Comparison of ENCODE assay signal across 13 mouse cellular contexts in the genomic region with DNA sequence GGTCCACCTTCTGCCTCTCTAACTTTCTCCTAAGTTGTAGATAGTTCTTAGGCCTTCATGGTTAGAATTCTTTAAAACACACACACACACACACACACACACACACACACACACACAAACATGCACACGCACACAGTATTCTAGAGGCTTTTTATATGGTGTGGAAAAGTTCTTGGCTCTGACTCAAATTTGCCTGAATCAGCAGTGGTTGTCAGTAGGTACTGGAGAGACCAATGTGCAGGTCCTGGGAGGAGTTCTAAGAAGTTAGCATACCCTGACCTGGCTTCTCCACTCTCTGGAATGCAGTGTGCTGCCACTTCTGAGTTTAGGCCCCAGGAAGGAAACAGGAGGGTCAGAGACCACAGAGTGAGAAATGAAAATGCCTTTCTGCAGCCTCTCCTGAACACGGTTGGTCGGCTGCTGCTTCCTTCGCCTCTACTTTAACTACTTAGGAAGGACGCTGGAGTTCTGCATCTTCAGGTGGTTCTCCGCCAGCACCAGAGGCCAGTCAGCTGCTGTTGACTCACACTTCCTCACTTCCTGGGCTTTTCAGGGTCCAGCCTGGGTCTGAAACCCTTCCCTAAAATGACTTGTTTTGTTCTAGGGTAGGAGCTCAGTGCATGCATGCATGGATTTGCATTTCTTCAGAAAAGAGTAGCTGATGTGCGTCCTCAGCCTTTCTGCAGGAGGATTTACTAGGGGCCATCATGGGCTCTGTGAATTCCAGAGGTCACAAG. TPM values are rescaled to one million over a fixed set of nuclear protein-coding genes. Genes with fewer than 3 reads are reported as not detected.
DNase-seq lines count a peak whose midpoint lies in the region; ATAC-seq and TF ChIP-seq lines count a peak whose summit lies in the region.
"Had no signal": no experiment of that assay in that cellular context is flagged by ENCODE, and none has a peak within 500 bp of the region (broad histone marks: within the 10 kb centered on the region; RNA-seq: fewer than 3 reads in every experiment).

No protein-coding gene starts in this region.

- H3K79me2 ChIP-seq in CH12.LX (replicated peaks; ENCODE audit: control insufficient read depth, extremely low read depth, insufficient read depth, poor library complexity, severe bottlenecking) = no peaks in the 10 kb centered on the region

- no peak for TF ChIP-seq POLR2A in CH12.LX (IDR thresholded peaks at IDR 0.05; ENCODE audit: low read depth, low read length)

- H3K4me1 ChIP-seq in kidney, embryonic 15.5 days = peaks cover 18% of the 10 kb centered on the region
- H3K4me1 ChIP-seq in CH12.LX (ENCODE audit: control insufficient read depth in 1 of 2, insufficient read depth in 2 of 2) = peaks cover 0 to 27% of the 10 kb centered on the region in 2 experiments; a peak in 2 of 4 replicates
- no peaks in the 10 kb centered on the region for H3K4me1 ChIP-seq in liver, embryonic 15.5 days (replicated peaks)

- H3K9me3 ChIP-seq in kidney, embryonic 15.5 days (replicated peaks) = no peaks in the 10 kb centered on the region
- H3K9me3 ChIP-seq in CH12.LX (replicated peaks; ENCODE audit: low read length) = no peaks in the 10 kb centered on the region
- no peaks in the 10 kb centered on the region for H3K9me3 ChIP-seq in liver, embryonic 15.5 days (replicated peaks)

- H3K36me3 ChIP-seq in kidney, embryonic 15.5 days = no peaks in the 10 kb centered on the region
- peaks cover 0 to 9% of the 10 kb centered on the region in 2 experiments for H3K36me3 ChIP-seq in CH12.LX (replicated peaks in 1 of 2; ENCODE audit: control insufficient read depth in 1 of 2, insufficient read depth in 1 of 2, low read length in 1 of 2)
- no peaks in the 10 kb centered on the region for H3K36me3 ChIP-seq in liver, embryonic 15.5 days (replicated peaks)

- no peak overlapping the region for H3K4me3 ChIP-seq in kidney, embryonic 15.5 days (replicated peaks)
- H3K4me3 ChIP-seq in CH12.LX (replicated peaks in 1 of 3; ENCODE audit: low read depth in 2 of 3, low read length in 2 of 3, poor library complexity in 1 of 3) = peak overlapping the region in 2 of 3 experiments; percentile 37 to 57
- H3K4me3 ChIP-seq in liver, embryonic 15.5 days (replicated peaks) = peak overlapping the region; percentile 9; the same call in 1 of the 2 replicates
- H3K4me3 ChIP-seq: erythroblast, embryonic 14.5 days had no signal

- no peak overlapping the region for H3K4me2 ChIP-seq in kidney, embryonic 15.5 days
- H3K4me2 ChIP-seq in CH12.LX (ENCODE audit: insufficient read depth, low read depth, poor library complexity, severe bottlenecking) = peak overlapping the region; percentile 41; the same call in 1 of the 2 replicates
- H3K4me2 ChIP-seq in liver, embryonic 15.5 days = peak overlapping the region; percentile 44

- ATAC-seq in kidney, embryonic 15.5 days (replicated peaks; ENCODE audit: low FRiP score) = no peak
- no peak for ATAC-seq in liver, embryonic 15.5 days (ENCODE audit: insufficient read depth)
- ATAC-seq in monocyte, adult 5-6 weeks (replicated peaks; ENCODE audit: insufficient number of reproducible peaks, low FRiP score, low TSS enrichment, poor library complexity, severe bottlenecking) = no peak

- in situ Hi-C loops in CH12.LX (cut with MboI; ENCODE audit: low pct_ligation_motif_present, low pct_unique_long_range_greater_than_20kb, low sequenced_read_pairs) = no loop called here

- dilution Hi-C loops in CH12.LX (cut with MboI; ENCODE audit: extremely low pct_ligation_motif_present, extremely low pct_unique_long_range_greater_than_20kb, low sequenced_read_pairs) = no loop called here

- DNase-seq in kidney, postnatal 10 days = no peak
- DNase-seq in 3134 (ENCODE audit: extremely low read depth, insufficient read length, low spot score) (peak; percentile 25), CH12.LX (ENCODE audit: extremely low read depth) (peak; percentile 23)
- no peak for DNase-seq in layer of hippocampus, postnatal 10 days (ENCODE audit: low spot score in 2 of 2)
- DNase-seq in cerebellum, adult 18-20 months = no peak
- DNase-seq: kidney, adult 18-20 months had no signal

- no peak for TF ChIP-seq RAD21 in CH12.LX (IDR thresholded peaks at IDR 0.05; ENCODE audit: low read depth, low read length)

- H3K27ac ChIP-seq in kidney, embryonic 15.5 days = peak overlapping the region; percentile 27; the same call in 1 of the 2 replicates
- no peak overlapping the region for H3K27ac ChIP-seq in CH12.LX (ENCODE audit: insufficient read depth, low read depth)
- H3K27ac ChIP-seq in liver, embryonic 15.5 days (replicated peaks) = peak overlapping the region; percentile 6

- no peak for TF ChIP-seq CTCF in CH12.LX (conservative IDR thresholded peaks at IDR 0.05 in 1 of 2, IDR thresholded peaks at IDR 0.05 in 1 of 2; ENCODE audit: low read depth in 2 of 2, low read length in 2 of 2)

- H3K9ac ChIP-seq in kidney, embryonic 15.5 days = no peak overlapping the region
- H3K9ac ChIP-seq in CH12.LX (ENCODE audit: insufficient read depth, low read depth) = no peak overlapping the region
- no peak overlapping the region for H3K9ac ChIP-seq in liver, embryonic 15.5 days

- no peak for TF ChIP-seq EP300 in CH12.LX (IDR thresholded peaks at IDR 0.05; ENCODE audit: low read length)

- H3K27me3 ChIP-seq in kidney, embryonic 15.5 days = no peaks in the 10 kb centered on the region
- H3K27me3 ChIP-seq in CH12.LX (replicated peaks) = no peaks in the 10 kb centered on the region
- no peaks in the 10 kb centered on the region for H3K27me3 ChIP-seq in liver, embryonic 15.5 days

- 48% methylated on average over 7 of the region's 7 CpGs for WGBS in kidney, embryonic 15.5 days
- WGBS in liver, embryonic 15.5 days (ENCODE audit: insufficient replicate concordance) = 38% methylated on average over 7 of the region's 7 CpGs

TF ChIP-seq in CH12.LX, 34 proteins besides CTCF, POLR2A, EP300 and RAD21:
- TF ChIP-seq NRF1 (IDR thresholded peaks at IDR 0.05; ENCODE audit: low read depth, low read length) = no peak
- TF ChIP-seq UBTF (IDR thresholded peaks at IDR 0.05; ENCODE audit: low read depth, low read length) = no peak
- no peak for TF ChIP-seq ETS1 (conservative IDR thresholded peaks at IDR 0.05; ENCODE audit: low read depth, low read length)
- no peak for TF ChIP-seq ZC3H11A (IDR thresholded peaks at IDR 0.05; ENCODE audit: low read depth, low read length)
- no peak for TF ChIP-seq MEF2A (IDR thresholded peaks at IDR 0.05; ENCODE audit: borderline replicate concordance, low read depth, low read length)
- no peak for TF ChIP-seq MXI1 (IDR thresholded peaks at IDR 0.05; ENCODE audit: low read depth, low read length)
- no peak for TF ChIP-seq TCF12 (IDR thresholded peaks at IDR 0.05; ENCODE audit: low read depth, low read length)
- TF ChIP-seq E2F4 (IDR thresholded peaks at IDR 0.05; ENCODE audit: insufficient replicate concordance, low read depth, low read length) = no peak
- TF ChIP-seq POLR2AphosphoS2 (IDR thresholded peaks at IDR 0.05; ENCODE audit: low read depth, low read length) = no peak
- TF ChIP-seq JUN (IDR thresholded peaks at IDR 0.05; ENCODE audit: insufficient read depth, low read depth, low read length) = no peak
- TF ChIP-seq NELFE (IDR thresholded peaks at IDR 0.05; ENCODE audit: low read depth, low read length) = no peak
- no peak for TF ChIP-seq CHD1 (IDR thresholded peaks at IDR 0.05; ENCODE audit: low read depth, low read length)
- TF ChIP-seq MYC (IDR thresholded peaks at IDR 0.05; ENCODE audit: low read depth, low read length) = no peak
- TF ChIP-seq SIN3A (IDR thresholded peaks at IDR 0.05; ENCODE audit: low read length) = no peak
- TF ChIP-seq CHD2 (IDR thresholded peaks at IDR 0.05; ENCODE audit: low read length) = no peak
- no peak for TF ChIP-seq MAX (IDR thresholded peaks at IDR 0.05; ENCODE audit: low read length)
- TF ChIP-seq ZNF384 (IDR thresholded peaks at IDR 0.05; ENCODE audit: low read depth, low read length) = no peak
- TF ChIP-seq HCFC1 (IDR thresholded peaks at IDR 0.05; ENCODE audit: low read depth, low read length) = no peak
- no peak for TF ChIP-seq PAX5 (IDR thresholded peaks at IDR 0.05; ENCODE audit: low read length)
- TF ChIP-seq RCOR1 (conservative IDR thresholded peaks at IDR 0.05; ENCODE audit: low read depth, low read length) = no peak

RNA-seq across cellular contexts. Expression of a gene that starts 0.7 kb away (rescaled TPM):
- polyA plus RNA-seq in kidney, embryonic 15.5 days (2015; fragmentation: Nextera tagmentation; extraction: Ambion mirVana) = 0.82 and 0.84 TPM in 2 replicates
- total RNA-seq in CH12.LX (2012; rRNA removed) = 0.71 and 1.1 TPM in 2 replicates
- total RNA-seq in CH12.LX (2014; rRNA removed) = 10.9 and 11.7 TPM in 2 replicates
- 11.4 and 12.2 TPM in 2 replicates for polyA plus RNA-seq in CH12.LX (2012; ENCODE audit: insufficient read length, low read depth)
- polyA plus RNA-seq in liver, embryonic 15.5 days (2015; fragmentation: Nextera tagmentation; extraction: Ambion mirVana) = 2.5 and 2.6 TPM in 2 replicates
- under 1 TPM; 0.51 to 0.73 TPM for total RNA-seq in layer of hippocampus, postnatal 10 days (2021)
- total RNA-seq in monocyte, adult 5-6 weeks (2017) = 3.1 to 7.7 TPM (median 4.9 TPM) in 3 replicates
- total RNA-seq: ES-E14 had no signal
- polyA plus RNA-seq: erythroblast, embryonic 14.5 days had no signal

RNA-seq across cellular contexts. Expression of a gene that starts 50.0 kb away (rescaled TPM):
- 10.6 and 11.9 TPM in 2 replicates for polyA plus RNA-seq in kidney, embryonic 15.5 days (2015; fragmentation: Nextera tagmentation; extraction: Ambion mirVana)
- total RNA-seq in CH12.LX (2012; rRNA removed) (3.6 and 3.7 TPM in 2 replicates), CH12.LX (2014; rRNA removed) (4.8 TPM in 2 replicates)
- polyA plus RNA-seq in CH12.LX (2012; ENCODE audit: insufficient read length, low read depth) = 10.2 and 12.9 TPM in 2 replicates
- polyA plus RNA-seq in liver, embryonic 15.5 days (2015; fragmentation: Nextera tagmentation; extraction: Ambion mirVana) = 4.9 and 5.1 TPM in 2 replicates
- 1 to 10 TPM; 6.3 to 7.0 TPM for total RNA-seq in layer of hippocampus, postnatal 10 days (2021)
- 0.53 to 4.3 TPM (median 2.5 TPM) in 3 replicates for total RNA-seq in monocyte, adult 5-6 weeks (2017)

RNA-seq across cellular contexts. Expression of a gene that starts 51.9 kb away (rescaled TPM):
- 1.1 and 1.8 TPM in 2 replicates for polyA plus RNA-seq in kidney, embryonic 15.5 days (2015; fragmentation: Nextera tagmentation; extraction: Ambion mirVana)
- total RNA-seq in CH12.LX (2012; rRNA removed) (not detected in 2 replicates), CH12.LX (2014; rRNA removed) (not detected in 2 replicates)
- not detected in 2 replicates for polyA plus RNA-seq in CH12.LX (2012; ENCODE audit: insufficient read length, low read depth)
- polyA plus RNA-seq in liver, embryonic 15.5 days (2015; fragmentation: Nextera tagmentation; extraction: Ambion mirVana) = 0.66 and 0.93 TPM in 2 replicates
- under 1 TPM; 0.33 to 0.41 TPM for total RNA-seq in layer of hippocampus, postnatal 10 days (2021)
- not detected in 3 replicates for total RNA-seq in monocyte, adult 5-6 weeks (2017)
- polyA plus RNA-seq: activated CD4-positive, CD25-positive, alpha-beta regulatory T cell, adult 4 months; erythroblast, embryonic 14.5 days; liver, adult 2 months had no signal

Comparison
In these comparisons a context has a peak if more than half of its experiments do, and no peak if none do; other contexts are left out.
1. DNase-seq: peak in 3134 (single experiment) and CH12.LX (single experiment); none in kidney, postnatal 10 days (single experiment), layer of hippocampus, postnatal 10 days (0 of 2) and cerebellum, adult 18-20 months (0 of 2).